Mouse (Mus musculus): ENCODE data around the gene Cfap161.

DNA sequence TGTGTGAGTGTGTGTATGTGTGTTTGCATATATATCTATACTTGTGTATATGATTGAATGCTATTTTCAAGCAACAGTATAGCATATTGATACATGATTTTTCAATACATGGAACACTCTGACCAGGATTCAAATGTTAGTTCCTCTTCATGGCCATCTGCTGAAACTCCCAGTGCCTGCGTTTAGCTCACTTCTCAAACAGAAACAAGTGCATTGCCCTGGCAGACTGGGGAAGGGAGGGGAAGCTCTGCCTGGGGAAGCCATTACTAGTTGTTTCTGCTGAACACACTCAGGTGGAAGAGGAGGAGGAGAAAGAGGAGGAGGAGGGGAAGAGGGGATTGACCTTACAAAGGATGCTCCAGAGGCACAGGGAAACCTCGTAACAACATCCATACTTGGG is 52.7 kb downstream of the Cfap161 start:
- TF ChIP-seq EP300 (IDR thresholded peaks at IDR 0.05; ENCODE audit: low read depth), result no peak
- TF ChIP-seq CTCF (IDR thresholded peaks at IDR 0.05; ENCODE audit: low read depth), result no peak

Measured in liver, embryonic 14.5 days (tissue).